Mouse (Mus musculus) heart, postnatal 0 days (tissue): ENCODE measurements around the gene Ssr2. TPM values are rescaled to one million over a fixed set of nuclear protein-coding genes. Genes with fewer than 3 reads are reported as not detected.
A peak's percentile ranks its signal among the peaks of the same experiment; 100 is the strongest.
"Not testable (repeated sequence)": the region's sequence is repeated elsewhere in the genome, so short reads cannot be mapped to it uniquely, and the experiment has no call there.

Source experiments
- ATAC-seq: fragments of 200-750 bp; cut with Nextera tagmentation; 2 replicates; pipeline ENCODE4 v1.8.0; 2017; ENCODE audit warnings: low read depth, moderate number of reproducible peaks, moderate library complexity; ENCODE audit not compliant: insufficient read depth
- DNase-seq: peaks from one replicate; pipeline ENCODE4 v3.0.0-alpha.2; 2016; ENCODE audit warnings: low spot score
- H3K27ac ChIP-seq: fragments of 300-500 bp; sonication (generic); 2 replicates; pipeline ENCODE4 v1.5.1; 2014; ENCODE audit warnings: low read depth, mild to moderate bottlenecking
- H3K27me3 ChIP-seq: fragments of 300-500 bp; sonication (generic); 2 replicates; pipeline ENCODE4 v1.6.1; 2014; ENCODE audit warnings: low read length, mixed read lengths; ENCODE audit not compliant: control insufficient read depth, insufficient read depth
- H3K36me3 ChIP-seq: fragments of 300-500 bp; sonication (generic); replicated peaks from 2 replicates; pipeline ENCODE4 v1.6.1; 2014; ENCODE audit warnings: low read length, mixed read lengths; ENCODE audit not compliant: control insufficient read depth, insufficient read depth
- H3K4me1 ChIP-seq: fragments of 300-500 bp; sonication (generic); 2 replicates; pipeline ENCODE4 v1.6.1; 2014; ENCODE audit warnings: antibody characterized with exemption; ENCODE audit not compliant: control insufficient read depth, insufficient read depth
- H3K4me2 ChIP-seq: fragments of 300-500 bp; sonication (generic); 2 replicates; pipeline ENCODE4 v1.6.1; 2014; ENCODE audit warnings: low read depth, mild to moderate bottlenecking, low read length, moderate library complexity
- H3K4me3 ChIP-seq: fragments of 300-500 bp; sonication (generic); 2 replicates; pipeline ENCODE4 v1.5.1; 2014; ENCODE audit warnings: low read depth, low read length
- H3K9ac ChIP-seq: fragments of 300-500 bp; sonication (generic); replicated peaks from 2 replicates; pipeline ENCODE4 v1.6.1; 2014; ENCODE audit warnings: low read depth, low read length, mixed read lengths
- H3K9me3 ChIP-seq: fragments of 300-500 bp; sonication (generic); replicated peaks from 2 replicates; pipeline ENCODE4 v1.6.1; 2016; ENCODE audit warnings: low read length; ENCODE audit not compliant: control insufficient read depth
- CTCF ChIP-seq: IDR thresholded peaks from 2 replicates; pipeline ENCODE4 v1.5.1; 2016; ENCODE audit warnings: antibody characterized with exemption, control low read depth, low read depth
- EP300 ChIP-seq: IDR thresholded peaks from 2 replicates; pipeline ENCODE4 v1.6.1; 2016; ENCODE audit warnings: antibody characterized with exemption, low read depth
- WGBS: fragments of 180-500 bp; shearing (Covaris S2); extraction: QIAGEN DNeasy Blood & Tissue Kit; methylation state at CpG from one replicate; pipeline ENCODE4 v1.1.7; 2014; 5-methylcytosine and 5-hydroxymethylcytosine counted together
- polyA plus RNA-seq: library from polyadenylated mRNA; unstranded; fragments of >200 nt; fragmentation: Nextera tagmentation; extraction: Ambion mirVana; gene quantifications from 2 replicates; pipeline ENCODE4 v1.2.1, GENCODE M21; 2015
- total RNA-seq: library from RNA; depleted of rRNA; stranded (reverse); fragments of >200 nt; gene quantifications from 2 replicates; pipeline ENCODE4 v1.2.3, GENCODE M21; 2014; ENCODE audit warnings: low replicate concordance

Gene Ssr2
- total and polyA plus RNA-seq, 2 experiments from 2014 or later: 144 to 246 TPM

- Histone ChIP-seq H3K4me3 (no peak overlapping the region), H3K9me3 (no peaks in the 10 kb centered on the region), H3K27me3 (no peaks in the 10 kb centered on the region), H3K27ac (no peak overlapping the region), H3K36me3 (no peaks in the 10 kb centered on the region), H3K4me1 (peaks cover 5% of the 10 kb centered on the region), H3K9ac (no peak overlapping the region), H3K4me2 (no peak overlapping the region)
- DNase-seq (no peak), ATAC-seq (no peak)
- TF ChIP-seq EP300 (no peak), CTCF (no peak)
- 48% methylated on average over 4 of the region's 4 CpGs for WGBS
Observed at GRCm38 (mm10) chr3:88602466-88602865, 26.8 kb downstream of the Ssr2 start.

- ATAC-seq: peak; percentile 84
- no peaks in the 10 kb centered on the region for H3K27me3 ChIP-seq
- no peak overlapping the region for H3K4me3 ChIP-seq
- peaks cover 5% of the 10 kb centered on the region for H3K4me1 ChIP-seq
- 24% methylated on average over 6 of the region's 6 CpGs for WGBS
- no peaks in the 10 kb centered on the region for H3K36me3 ChIP-seq
- H3K27ac ChIP-seq: peak overlapping the region; percentile 47; the same call in 1 of the 2 replicates
- no peaks in the 10 kb centered on the region for H3K9me3 ChIP-seq
- peak; percentile 81 for TF ChIP-seq CTCF
- peak; percentile 98 for TF ChIP-seq EP300
- H3K4me2 ChIP-seq: no peak overlapping the region
- peak; percentile 90 for DNase-seq
- H3K9ac ChIP-seq: no peak overlapping the region
Observed at GRCm38 (mm10) chr3:88603714-88604161, 28.1 kb downstream of the Ssr2 start.

- H3K4me2 ChIP-seq: no peak overlapping the region
- WGBS: 85% methylated on average over 7 of the region's 7 CpGs
- H3K27ac ChIP-seq: 0 out of 2 replicates have a peak overlapping the region, but pooled peaks have one; percentile 47
- no peak for TF ChIP-seq CTCF
- TF ChIP-seq EP300: no peak
- no peak overlapping the region for H3K4me3 ChIP-seq
- DNase-seq: no peak
- H3K4me1 ChIP-seq: peaks cover 5% of the 10 kb centered on the region
- H3K27me3 ChIP-seq: no peaks in the 10 kb centered on the region
- no peaks in the 10 kb centered on the region for H3K9me3 ChIP-seq
- no peak for ATAC-seq
- no peak overlapping the region for H3K9ac ChIP-seq
- H3K36me3 ChIP-seq: no peaks in the 10 kb centered on the region
Observed at GRCm38 (mm10) chr3:88604863-88605262, 29.2 kb downstream of the Ssr2 start.

- H3K27ac ChIP-seq: 0 out of 2 replicates have a peak within 1 kb of the TSS, but pooled peaks have one; percentile 23
Observed at GRCm38 (mm10) chr3:88605666-88606065, 30.0 kb downstream of the Ssr2 start, which contains the start of gene Arhgef2. Arhgef2 (plus strand) TSS chr3:88605966.

GRCm38 (mm10) chr3:88607065-88607757 lies 31.5 kb downstream of the Ssr2 start:
- DNase-seq (peak; percentile 89), ATAC-seq (peak; percentile 84)
- H3K27ac ChIP-seq: peak overlapping the region; percentile 23; the same call in 1 of the 2 replicates
- peaks cover 5% of the 10 kb centered on the region for H3K4me1 ChIP-seq
- H3K27me3 ChIP-seq: no peaks in the 10 kb centered on the region
- peak overlapping the region; percentile 29 for H3K4me3 ChIP-seq
- H3K9ac ChIP-seq: 0 out of 2 replicates have a peak overlapping the region, but pooled peaks have one; percentile 20
- peak overlapping the region; percentile 62 for H3K4me2 ChIP-seq
- WGBS: 0% methylated on average over 20 of the region's 20 CpGs
- no peaks in the 10 kb centered on the region for H3K36me3 ChIP-seq
- TF ChIP-seq CTCF (peak; percentile 99), EP300 (no peak)
- no peaks in the 10 kb centered on the region for H3K9me3 ChIP-seq

More at GRCm38 (mm10) chr3:88605666-88606065, 30.0 kb downstream of the Ssr2 start, which contains the start of gene Arhgef2:
- not testable (repeated sequence) for H3K9me3 ChIP-seq, ATAC-seq, DNase-seq, H3K36me3 ChIP-seq, H3K9ac ChIP-seq, H3K4me3 ChIP-seq, H3K4me1 ChIP-seq, H3K27me3 ChIP-seq, H3K4me2 ChIP-seq
- 77% methylated on average over 2 of the region's 2 CpGs for whole genome bisulfite sequencing
